Mouse (Mus musculus) hindbrain, embryonic 16.5 days (tissue): ENCODE measurements at regions not wholly inside any gene's neighbourhood (a gene's known extent, or its start where the extent isn't known, plus 50 kb on each side); places are given as distances from the start of the nearest gene placed in this dataset.

Experiments
- ATAC-seq: fragments of 200-750 bp; cut with Nextera tagmentation; 2 replicates; pipeline ENCODE4 v1.8.0; 2017; ENCODE audit warnings: moderate TSS enrichment, moderate library complexity
- H3K27ac ChIP-seq: fragments of 300-500 bp; sonication (generic); 2 replicates; pipeline ENCODE4 v1.5.1; 2014; ENCODE audit warnings: low read depth, mild to moderate bottlenecking, control low read depth, low read length, moderate library complexity
- H3K27me3 ChIP-seq: fragments of 300-500 bp; sonication (generic); replicated peaks from 2 replicates; pipeline ENCODE4 v1.6.1; 2014; ENCODE audit warnings: low read length; ENCODE audit not compliant: control insufficient read depth, insufficient read depth
- H3K36me3 ChIP-seq: fragments of 300-500 bp; sonication (generic); 2 replicates; pipeline ENCODE4 v1.6.1; 2014; ENCODE audit warnings: mild to moderate bottlenecking, low read length, moderate library complexity, mixed read lengths; ENCODE audit not compliant: control insufficient read depth, insufficient read depth
- H3K4me1 ChIP-seq: fragments of 300-500 bp; sonication (generic); 2 replicates; pipeline ENCODE4 v1.6.1; 2014; ENCODE audit warnings: low read depth, low read length; ENCODE audit not compliant: control insufficient read depth, insufficient read depth
- H3K4me2 ChIP-seq: fragments of 300-500 bp; sonication (generic); 2 replicates; pipeline ENCODE4 v1.6.1; 2014; ENCODE audit warnings: mild to moderate bottlenecking, low read length, control low read depth, moderate library complexity
- H3K4me3 ChIP-seq: fragments of 300-500 bp; sonication (generic); 2 replicates; pipeline ENCODE4 v1.5.1; 2014; ENCODE audit warnings: mild to moderate bottlenecking, low read length, control low read depth, moderate library complexity
- H3K9ac ChIP-seq: fragments of 300-500 bp; sonication (generic); 2 replicates; pipeline ENCODE4 v1.6.1; 2014; ENCODE audit warnings: low read depth, mild to moderate bottlenecking, control low read depth, low read length, moderate library complexity
- H3K9me3 ChIP-seq: fragments of 300-500 bp; sonication (generic); 2 replicates; pipeline ENCODE4 v1.6.1; 2014; ENCODE audit warnings: mild to moderate bottlenecking, low read length, moderate library complexity; ENCODE audit not compliant: control insufficient read depth
- WGBS: fragments of 180-500 bp; shearing (Covaris S2); extraction: QIAGEN DNeasy Blood & Tissue Kit; methylation state at CpG from one replicate; pipeline ENCODE4 v1.1.7; 2014; 5-methylcytosine and 5-hydroxymethylcytosine counted together

GRCm38 (mm10) chr11:32993439-32993838 is 153.8 kb downstream of the Fgf18 start:
- ATAC-seq, result no peak
- H3K4me1 ChIP-seq, result no peaks in the 10 kb centered on the region
- H3K27ac ChIP-seq, result no peak overlapping the region
- H3K36me3 ChIP-seq, result no peaks in the 10 kb centered on the region
- no peak overlapping the region for H3K4me2 ChIP-seq
- WGBS, result 83% methylated on average over 8 of the region's 8 CpGs
- H3K4me3 ChIP-seq, result no peak overlapping the region
- H3K9me3 ChIP-seq, result no peaks in the 10 kb centered on the region
- no peaks in the 10 kb centered on the region for H3K27me3 ChIP-seq
- no peak overlapping the region for H3K9ac ChIP-seq

GRCm38 (mm10) chr11:32991036-32991616 is 156.1 kb downstream of the Fgf18 start:
- no peak overlapping the region for H3K4me2 ChIP-seq
- H3K4me1 ChIP-seq, result no peaks in the 10 kb centered on the region
- no peak overlapping the region for H3K9ac ChIP-seq
- no peaks in the 10 kb centered on the region for H3K36me3 ChIP-seq
- H3K9me3 ChIP-seq, result no peaks in the 10 kb centered on the region
- H3K27ac ChIP-seq, result no peak overlapping the region
- ATAC-seq, result no peak
- H3K4me3 ChIP-seq, result no peak overlapping the region
- no peaks in the 10 kb centered on the region for H3K27me3 ChIP-seq
- WGBS, result 83% methylated on average over 5 of the region's 5 CpGs

- no peaks in the 10 kb centered on the region for H3K36me3 ChIP-seq
- no peak for ATAC-seq
These were observed 157.0 kb downstream of the Fgf18 start for GRCm38 (mm10) chr11:32990201-32990600.

GRCm38 (mm10) chr11:32978899-32979298 is 154.5 kb upstream of the Smim23 start:
- WGBS, result 88% methylated on average over 7 of the region's 7 CpGs

More at GRCm38 (mm10) chr11:32990201-32990600, 157.0 kb downstream of the Fgf18 start:
- H3K4me3 ChIP-seq, result no peak overlapping the region
- H3K27ac ChIP-seq, result no peak overlapping the region
- no peaks in the 10 kb centered on the region for H3K9me3 ChIP-seq
- no peak overlapping the region for H3K4me2 ChIP-seq
- H3K27me3 ChIP-seq, result no peaks in the 10 kb centered on the region
- no peak overlapping the region for H3K9ac ChIP-seq
- WGBS, result 88% methylated on average over 12 of the region's 12 CpGs
- no peaks in the 10 kb centered on the region for H3K4me1 ChIP-seq

GRCm38 (mm10) chr11:32976572-32976971 is 152.2 kb upstream of the Smim23 start:
- Histone ChIP-seq H3K27me3 (no peaks in the 10 kb centered on the region), H3K4me3 (no peak overlapping the region), H3K27ac (no peak overlapping the region), H3K4me2 (no peak overlapping the region), H3K9me3 (no peaks in the 10 kb centered on the region; the same call in 1 of the 2 replicates), H3K36me3 (no peaks in the 10 kb centered on the region), H3K4me1 (no peaks in the 10 kb centered on the region), H3K9ac (no peak overlapping the region)
- ATAC-seq, result no peak
- WGBS, result 73% methylated on average over 2 of the region's 2 CpGs

More at GRCm38 (mm10) chr11:32978899-32979298, 154.5 kb upstream of the Smim23 start:
- no peaks in the 10 kb centered on the region for H3K27me3 ChIP-seq
- H3K9ac ChIP-seq, result no peak overlapping the region
- no peaks in the 10 kb centered on the region for H3K36me3 ChIP-seq
- no peak overlapping the region for H3K27ac ChIP-seq
- ATAC-seq, result no peak
- no peak overlapping the region for H3K4me2 ChIP-seq
- H3K9me3 ChIP-seq, result no peaks in the 10 kb centered on the region; the same call in 1 of the 2 replicates
- H3K4me1 ChIP-seq, result no peaks in the 10 kb centered on the region
- no peak overlapping the region for H3K4me3 ChIP-seq

GRCm38 (mm10) chr11:32973453-32973852 is 149.0 kb upstream of the Smim23 start:
- Histone ChIP-seq H3K4me3 (no peak overlapping the region), H3K36me3 (no peaks in the 10 kb centered on the region), H3K9me3 (no peaks in the 10 kb centered on the region), H3K27ac (no peak overlapping the region), H3K9ac (no peak overlapping the region), H3K4me2 (no peak overlapping the region), H3K4me1 (no peaks in the 10 kb centered on the region), H3K27me3 (no peaks in the 10 kb centered on the region)
- WGBS, result 73% methylated on average over 4 of the region's 4 CpGs
- no peak for ATAC-seq

GRCm38 (mm10) chr11:32965418-32965817 is 141.0 kb upstream of the Smim23 start:
- Histone ChIP-seq H3K4me1 (peaks cover 2% of the 10 kb centered on the region; the same call in 1 of the 2 replicates), H3K4me2 (no peak overlapping the region), H3K9me3 (no peaks in the 10 kb centered on the region), H3K4me3 (no peak overlapping the region), H3K27ac (no peak overlapping the region), H3K9ac (no peak overlapping the region), H3K36me3 (no peaks in the 10 kb centered on the region), H3K27me3 (no peaks in the 10 kb centered on the region)
- peak; percentile 30; the same call in 1 of the 2 replicates for ATAC-seq
- 71% methylated on average over 2 of the region's 2 CpGs for WGBS

- Histone ChIP-seq H3K36me3 (no peaks in the 10 kb centered on the region), H3K27ac (no peak overlapping the region), H3K9me3 (no peaks in the 10 kb centered on the region), H3K27me3 (no peaks in the 10 kb centered on the region), H3K9ac (no peak overlapping the region), H3K4me1 (peaks cover 2% of the 10 kb centered on the region; the same call in 1 of the 2 replicates), H3K4me2 (no peak overlapping the region), H3K4me3 (no peak overlapping the region)
- WGBS, result 28% methylated on average over 6 of the region's 6 CpGs
- ATAC-seq, result peak; percentile 63
These were observed 139.4 kb upstream of the Smim23 start for GRCm38 (mm10) chr11:32963625-32964293.

GRCm38 (mm10) chr11:32961600-32961999 is 137.2 kb upstream of the Smim23 start:
- H3K9ac ChIP-seq, result no peak overlapping the region
- 78% methylated on average over 3 of the region's 3 CpGs for WGBS
- no peaks in the 10 kb centered on the region for H3K27me3 ChIP-seq
- no peak overlapping the region for H3K27ac ChIP-seq
- no peaks in the 10 kb centered on the region for H3K36me3 ChIP-seq
- no peak overlapping the region for H3K4me3 ChIP-seq
- ATAC-seq, result no peak
- no peak overlapping the region for H3K4me2 ChIP-seq
- H3K4me1 ChIP-seq, result peaks cover 2% of the 10 kb centered on the region; the same call in 1 of the 2 replicates
- no peaks in the 10 kb centered on the region for H3K9me3 ChIP-seq
